Mouse (Mus musculus): ENCODE measurements at regions not wholly inside any gene's neighbourhood (a gene's known extent, or its start where the extent isn't known, plus 50 kb on each side); places are given as distances from the start of the nearest gene placed in this dataset.
A peak's percentile ranks its signal among the peaks of the same experiment; 100 is the strongest.
"Not testable (repeated sequence)": the region's sequence is repeated elsewhere in the genome, so short reads cannot be mapped to it uniquely, and the experiment has no call there.

DNA sequence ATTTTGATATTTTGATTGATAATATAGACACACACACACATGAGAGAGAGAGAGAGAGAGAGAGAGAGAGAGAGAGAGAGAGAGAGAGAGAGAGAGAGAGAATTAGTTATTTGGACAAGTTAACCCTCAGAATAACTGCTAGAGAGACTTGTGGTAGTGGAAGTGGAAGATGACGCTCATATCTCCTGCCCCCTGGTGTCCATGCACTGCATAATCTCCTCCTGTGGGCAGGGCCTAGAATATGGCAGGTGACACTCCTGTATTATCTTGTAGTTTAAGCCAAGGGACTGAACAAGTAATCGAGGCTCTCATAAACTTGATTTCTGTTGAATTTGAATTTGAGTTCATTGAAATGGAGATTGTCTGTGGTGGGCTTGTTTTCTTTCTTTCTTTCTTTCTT lies 663.5 kb upstream of the Olfr1507 start:
- H3K27me3 ChIP-seq (replicated peaks; ENCODE audit: insufficient read depth, low read length); H3K36me3 ChIP-seq (ENCODE audit: insufficient read depth, low read length); H3K9me3 ChIP-seq (ENCODE audit: low read length); DNase-seq (ENCODE audit: low spot score); H3K4me2 ChIP-seq (replicated peaks; ENCODE audit: low read depth, low read length); H3K4me3 ChIP-seq (ENCODE audit: low read depth, low read length); H3K4me1 ChIP-seq (ENCODE audit: insufficient read depth, low read depth, low read length); H3K27ac ChIP-seq (ENCODE audit: low read length); H3K9ac ChIP-seq (replicated peaks; ENCODE audit: low read depth); ATAC-seq: not testable (repeated sequence)
- no CpG with 5 or more reads among the region's 2 CpGs for WGBS

GRCm38 (mm10) chr14:53134783-53135182 lies 639.2 kb upstream of the Olfr1507 start:
- ATAC-seq; H3K4me3 ChIP-seq (ENCODE audit: low read depth, low read length); H3K27me3 ChIP-seq (replicated peaks; ENCODE audit: insufficient read depth, low read length); H3K4me1 ChIP-seq (ENCODE audit: insufficient read depth, low read depth, low read length); H3K4me2 ChIP-seq (replicated peaks; ENCODE audit: low read depth, low read length); H3K9me3 ChIP-seq (ENCODE audit: low read length); H3K36me3 ChIP-seq (ENCODE audit: insufficient read depth, low read length); DNase-seq (ENCODE audit: low spot score); H3K9ac ChIP-seq (replicated peaks; ENCODE audit: low read depth); H3K27ac ChIP-seq (ENCODE audit: low read length): not testable (repeated sequence)

DNA sequence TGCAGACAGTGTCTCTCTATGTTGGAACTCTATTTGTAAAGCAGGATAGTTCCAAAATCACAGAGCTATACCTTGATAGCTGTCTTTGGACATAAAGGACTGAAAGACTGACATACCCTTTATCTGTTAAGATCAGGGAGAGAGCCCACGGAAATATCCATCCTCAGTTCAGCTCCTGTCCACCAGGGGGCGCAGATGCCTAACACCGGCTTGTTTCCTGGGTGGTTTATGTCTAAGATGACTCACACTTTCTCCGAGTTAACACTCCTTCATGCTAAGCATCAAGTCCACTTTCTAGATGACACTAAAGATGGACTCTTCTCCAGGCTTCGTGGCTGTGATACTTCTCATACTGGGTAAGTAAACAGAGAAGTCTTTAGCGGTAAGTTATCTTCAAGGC lies 636.8 kb upstream of the Olfr1507 start:
- not testable (repeated sequence) for ATAC-seq

GRCm38 (mm10) chr14:53121704-53122103 lies 626.2 kb upstream of the Olfr1507 start:
- H3K9ac ChIP-seq (replicated peaks; ENCODE audit: low read depth); H3K27me3 ChIP-seq (replicated peaks; ENCODE audit: insufficient read depth, low read length); H3K4me2 ChIP-seq (replicated peaks; ENCODE audit: low read depth, low read length); DNase-seq (ENCODE audit: low spot score); H3K4me1 ChIP-seq (ENCODE audit: insufficient read depth, low read depth, low read length); H3K4me3 ChIP-seq (ENCODE audit: low read depth, low read length); H3K36me3 ChIP-seq (ENCODE audit: insufficient read depth, low read length); H3K9me3 ChIP-seq (ENCODE audit: low read length); ATAC-seq; H3K27ac ChIP-seq (ENCODE audit: low read length): not testable (repeated sequence)
- WGBS: 13% methylated on average over 2 of the region's 3 CpGs
- peak; percentile 21; the same call in 1 of the 2 replicates for TF ChIP-seq CTCF (IDR thresholded peaks at IDR 0.05)

More for the DNA sequence above, 636.8 kb upstream of the Olfr1507 start:
- H3K4me1 ChIP-seq (ENCODE audit: insufficient read depth, low read depth, low read length); H3K27me3 ChIP-seq (replicated peaks; ENCODE audit: insufficient read depth, low read length); H3K9ac ChIP-seq (replicated peaks; ENCODE audit: low read depth); H3K4me3 ChIP-seq (ENCODE audit: low read depth, low read length); H3K9me3 ChIP-seq (ENCODE audit: low read length); H3K27ac ChIP-seq (ENCODE audit: low read length); H3K4me2 ChIP-seq (replicated peaks; ENCODE audit: low read depth, low read length); H3K36me3 ChIP-seq (ENCODE audit: insufficient read depth, low read length): not testable (repeated sequence)
- peak; percentile 69 for TF ChIP-seq CTCF (IDR thresholded peaks at IDR 0.05)
- 23% methylated on average over 6 of the region's 6 CpGs for WGBS
- DNase-seq (ENCODE audit: low spot score): peak; percentile 11

- not testable (repeated sequence) for H3K4me2 ChIP-seq (replicated peaks; ENCODE audit: low read depth, low read length); H3K9ac ChIP-seq (replicated peaks; ENCODE audit: low read depth); ATAC-seq; H3K36me3 ChIP-seq (ENCODE audit: insufficient read depth, low read length); DNase-seq (ENCODE audit: low spot score); H3K4me3 ChIP-seq (ENCODE audit: low read depth, low read length); H3K27ac ChIP-seq (ENCODE audit: low read length); H3K4me1 ChIP-seq (ENCODE audit: insufficient read depth, low read depth, low read length); H3K27me3 ChIP-seq (replicated peaks; ENCODE audit: insufficient read depth, low read length); H3K9me3 ChIP-seq (ENCODE audit: low read length)
- 69% methylated on average over 3 of the region's 3 CpGs for WGBS
Observed at GRCm38 (mm10) chr14:53109732-53110131, 614.2 kb upstream of the Olfr1507 start.

- ATAC-seq; H3K27ac ChIP-seq (ENCODE audit: low read length); H3K36me3 ChIP-seq (ENCODE audit: insufficient read depth, low read length); H3K9ac ChIP-seq (replicated peaks; ENCODE audit: low read depth); H3K4me3 ChIP-seq (ENCODE audit: low read depth, low read length); H3K27me3 ChIP-seq (replicated peaks; ENCODE audit: insufficient read depth, low read length); H3K4me1 ChIP-seq (ENCODE audit: insufficient read depth, low read depth, low read length); H3K4me2 ChIP-seq (replicated peaks; ENCODE audit: low read depth, low read length); H3K9me3 ChIP-seq (ENCODE audit: low read length): not testable (repeated sequence)
- peak; percentile 5 for DNase-seq (ENCODE audit: low spot score)
- peak; percentile 34; the same call in 1 of the 2 replicates for TF ChIP-seq CTCF (IDR thresholded peaks at IDR 0.05)
- 31% methylated on average over 5 of the region's 5 CpGs for WGBS
Observed at GRCm38 (mm10) chr14:53101362-53101761, 605.8 kb upstream of the Olfr1507 start.

- not testable (repeated sequence) for H3K4me3 ChIP-seq (ENCODE audit: low read depth, low read length); H3K4me2 ChIP-seq (replicated peaks; ENCODE audit: low read depth, low read length); H3K9ac ChIP-seq (replicated peaks; ENCODE audit: low read depth); H3K4me1 ChIP-seq (ENCODE audit: insufficient read depth, low read depth, low read length); H3K27ac ChIP-seq (ENCODE audit: low read length); H3K9me3 ChIP-seq (ENCODE audit: low read length); H3K27me3 ChIP-seq (replicated peaks; ENCODE audit: insufficient read depth, low read length); ATAC-seq; H3K36me3 ChIP-seq (ENCODE audit: insufficient read depth, low read length); DNase-seq (ENCODE audit: low spot score)
Observed at GRCm38 (mm10) chr14:53090921-53091320, 595.4 kb upstream of the Olfr1507 start.

- H3K9ac ChIP-seq (replicated peaks; ENCODE audit: low read depth); H3K27ac ChIP-seq (ENCODE audit: low read length); DNase-seq (ENCODE audit: low spot score); H3K27me3 ChIP-seq (replicated peaks; ENCODE audit: insufficient read depth, low read length); H3K36me3 ChIP-seq (ENCODE audit: insufficient read depth, low read length); H3K4me2 ChIP-seq (replicated peaks; ENCODE audit: low read depth, low read length); ATAC-seq; H3K9me3 ChIP-seq (ENCODE audit: low read length); H3K4me1 ChIP-seq (ENCODE audit: insufficient read depth, low read depth, low read length); H3K4me3 ChIP-seq (ENCODE audit: low read depth, low read length): not testable (repeated sequence)
- 44% methylated on average over 4 of the region's 4 CpGs for WGBS
Observed at GRCm38 (mm10) chr14:53081853-53082252, 586.3 kb upstream of the Olfr1507 start.

GRCm38 (mm10) chr14:53081024-53081711 lies 585.6 kb upstream of the Olfr1507 start:
- H3K4me3 ChIP-seq (ENCODE audit: low read depth, low read length); ATAC-seq; H3K4me2 ChIP-seq (replicated peaks; ENCODE audit: low read depth, low read length); H3K27ac ChIP-seq (ENCODE audit: low read length); H3K9ac ChIP-seq (replicated peaks; ENCODE audit: low read depth); H3K9me3 ChIP-seq (ENCODE audit: low read length); H3K27me3 ChIP-seq (replicated peaks; ENCODE audit: insufficient read depth, low read length); H3K36me3 ChIP-seq (ENCODE audit: insufficient read depth, low read length); DNase-seq (ENCODE audit: low spot score); H3K4me1 ChIP-seq (ENCODE audit: insufficient read depth, low read depth, low read length): not testable (repeated sequence)
- WGBS: no CpG with 5 or more reads among the region's 2 CpGs

DNA sequence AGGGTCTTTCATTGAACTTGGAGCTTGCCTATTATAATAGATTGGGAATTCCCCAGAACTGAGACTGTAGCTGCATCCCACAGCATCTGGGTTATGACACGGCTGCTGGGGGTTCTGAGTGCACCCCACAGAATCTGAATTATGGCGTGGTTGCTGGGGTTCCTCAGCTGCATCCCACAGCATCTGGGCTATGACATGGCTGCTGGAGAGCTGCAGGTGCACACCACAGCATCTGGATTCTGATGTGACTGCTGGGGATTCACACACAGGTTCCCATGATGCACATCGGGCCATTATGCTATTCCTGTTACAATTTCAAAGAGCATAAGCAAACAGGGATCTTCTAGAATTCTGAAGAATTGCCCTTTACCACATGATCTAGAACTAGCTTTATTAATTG lies 585.0 kb upstream of the Olfr1507 start:
- not testable (repeated sequence) for H3K4me1 ChIP-seq (ENCODE audit: insufficient read depth, low read depth, low read length); H3K36me3 ChIP-seq (ENCODE audit: insufficient read depth, low read length); H3K27ac ChIP-seq (ENCODE audit: low read length); ATAC-seq; H3K4me2 ChIP-seq (replicated peaks; ENCODE audit: low read depth, low read length); H3K27me3 ChIP-seq (replicated peaks; ENCODE audit: insufficient read depth, low read length); H3K9me3 ChIP-seq (ENCODE audit: low read length); H3K4me3 ChIP-seq (ENCODE audit: low read depth, low read length); H3K9ac ChIP-seq (replicated peaks; ENCODE audit: low read depth); DNase-seq (ENCODE audit: low spot score)
- WGBS: 83% methylated on average over 3 of the region's 3 CpGs

Data from lung, postnatal 0 days (tissue).